Mouse (Mus musculus) inflammation-experienced regulatory T-cells, adult 6 months (primary cell): Measurements from ENCODE around the gene Adam12. TPM values are rescaled to one million over a fixed set of nuclear protein-coding genes. Genes with fewer than 3 reads are reported as not detected.

Experiments used
- ATAC-seq: one replicate; pipeline ENCODE4 v1.8.0; 2017
- polyA plus RNA-seq, 3 experiments: library from polyadenylated mRNA; unstranded; fragments of 100-300 nt; shearing (Covaris generic); gene quantifications; one replicate each; pipeline ENCODE4 v1.2.1; 2017

Adam12 gene
- polyA plus RNA-seq, 3 experiments from 2014 or later, result 0.87 to 2.3 (median 1.6) TPM

- no peak for ATAC-seq
These were observed 151.8 kb downstream of the Adam12 start for GRCm38 (mm10) chr7:134079980-134080725.

GRCm38 (mm10) chr7:134077684-134078083 is 154.3 kb downstream of the Adam12 start:
- ATAC-seq, result no peak

- no peak for ATAC-seq
These were observed 158.9 kb downstream of the Adam12 start for GRCm38 (mm10) chr7:134073011-134073410.

- no peak for ATAC-seq
These were observed 160.6 kb downstream of the Adam12 start for GRCm38 (mm10) chr7:134071153-134071885.

GRCm38 (mm10) chr7:134062629-134063028 is 169.3 kb downstream of the Adam12 start:
- ATAC-seq, result no peak

- no peak for ATAC-seq
These were observed 179.5 kb downstream of the Adam12 start for GRCm38 (mm10) chr7:134052486-134052885.

- no peak for ATAC-seq
These were observed 181.6 kb downstream of the Adam12 start for GRCm38 (mm10) chr7:134050371-134050770.

- ATAC-seq, result no peak
These were observed 185.6 kb downstream of the Adam12 start for GRCm38 (mm10) chr7:134046376-134046775.

- ATAC-seq, result no peak
These were observed 188.4 kb downstream of the Adam12 start for GRCm38 (mm10) chr7:134043576-134043975.

GRCm38 (mm10) chr7:134042614-134043013 is 189.3 kb downstream of the Adam12 start:
- no peak for ATAC-seq

GRCm38 (mm10) chr7:134033939-134034338 is 198.0 kb downstream of the Adam12 start:
- ATAC-seq, result no peak

GRCm38 (mm10) chr7:134032959-134033366 is 199.0 kb downstream of the Adam12 start:
- ATAC-seq, result no peak

GRCm38 (mm10) chr7:134031787-134032186 is 200.2 kb downstream of the Adam12 start:
- no peak for ATAC-seq

- ATAC-seq, result no peak
These were observed 200.7 kb downstream of the Adam12 start for GRCm38 (mm10) chr7:134031256-134031655.

- ATAC-seq, result no peak
These were observed 203.6 kb downstream of the Adam12 start for GRCm38 (mm10) chr7:134028281-134028830.

- ATAC-seq, result no peak
These were observed 204.9 kb downstream of the Adam12 start for GRCm38 (mm10) chr7:134027020-134027415.

- no peak for ATAC-seq
These were observed 205.5 kb downstream of the Adam12 start for GRCm38 (mm10) chr7:134026200-134027019.

GRCm38 (mm10) chr7:134022157-134022885 is 209.6 kb downstream of the Adam12 start:
- no peak for ATAC-seq

- no peak for ATAC-seq
These were observed 216.7 kb downstream of the Adam12 start for GRCm38 (mm10) chr7:134015226-134015625.

GRCm38 (mm10) chr7:134014733-134015132 is 217.2 kb downstream of the Adam12 start:
- ATAC-seq, result no peak

GRCm38 (mm10) chr7:134009157-134009556 is 222.8 kb downstream of the Adam12 start:
- ATAC-seq, result no peak

- no peak for ATAC-seq
These were observed 224.0 kb downstream of the Adam12 start for GRCm38 (mm10) chr7:134007942-134008361.
